Mouse (Mus musculus) E14TG2a.4 (cell line): ENCODE data around the gene Aaas.

Source experiments
- CTCF ChIP-seq: conservative IDR thresholded peaks from 2 replicates; pipeline ENCODE4 v1.5.1; 2014; ENCODE audit warnings: low read length
- NANOG ChIP-seq: IDR thresholded peaks from 2 replicates; pipeline ENCODE4 v1.6.1; 2014; ENCODE audit warnings: borderline replicate concordance, low read length, mixed read lengths
- POU5F1 ChIP-seq: IDR thresholded peaks from 2 replicates; pipeline ENCODE4 v1.6.1; 2014; ENCODE audit warnings: low read length, borderline replicate concordance

- no peak for TF ChIP-seq CTCF
- TF ChIP-seq NANOG: no peak
- TF ChIP-seq POU5F1: no peak
Observed at GRCm38 (mm10) chr15:102366733-102367344, 16.3 kb upstream of the Aaas start, which contains the start of gene Sp7.
